Mouse (Mus musculus) heart, postnatal 0 days (tissue): ENCODE measurements at regions not wholly inside any gene's neighbourhood (a gene's known extent, or its start where the extent isn't known, plus 50 kb on each side); places are given as distances from the start of the nearest gene placed in this dataset.
A peak's percentile ranks its signal among the peaks of the same experiment; 100 is the strongest.

Experiments used
- ATAC-seq: fragments of 200-750 bp; cut with Nextera tagmentation; 2 replicates; pipeline ENCODE4 v1.8.0; 2017; ENCODE audit warnings: low read depth, moderate number of reproducible peaks, moderate library complexity; ENCODE audit not compliant: insufficient read depth
- DNase-seq: peaks from one replicate; pipeline ENCODE4 v3.0.0-alpha.2; 2016; ENCODE audit warnings: low spot score
- H3K27ac ChIP-seq: fragments of 300-500 bp; sonication (generic); 2 replicates; pipeline ENCODE4 v1.5.1; 2014; ENCODE audit warnings: low read depth, mild to moderate bottlenecking
- H3K27me3 ChIP-seq: fragments of 300-500 bp; sonication (generic); 2 replicates; pipeline ENCODE4 v1.6.1; 2014; ENCODE audit warnings: low read length, mixed read lengths; ENCODE audit not compliant: control insufficient read depth, insufficient read depth
- H3K36me3 ChIP-seq: fragments of 300-500 bp; sonication (generic); replicated peaks from 2 replicates; pipeline ENCODE4 v1.6.1; 2014; ENCODE audit warnings: low read length, mixed read lengths; ENCODE audit not compliant: control insufficient read depth, insufficient read depth
- H3K4me1 ChIP-seq: fragments of 300-500 bp; sonication (generic); 2 replicates; pipeline ENCODE4 v1.6.1; 2014; ENCODE audit warnings: antibody characterized with exemption; ENCODE audit not compliant: control insufficient read depth, insufficient read depth
- H3K4me2 ChIP-seq: fragments of 300-500 bp; sonication (generic); 2 replicates; pipeline ENCODE4 v1.6.1; 2014; ENCODE audit warnings: low read depth, mild to moderate bottlenecking, low read length, moderate library complexity
- H3K4me3 ChIP-seq: fragments of 300-500 bp; sonication (generic); 2 replicates; pipeline ENCODE4 v1.5.1; 2014; ENCODE audit warnings: low read depth, low read length
- H3K9ac ChIP-seq: fragments of 300-500 bp; sonication (generic); replicated peaks from 2 replicates; pipeline ENCODE4 v1.6.1; 2014; ENCODE audit warnings: low read depth, low read length, mixed read lengths
- H3K9me3 ChIP-seq: fragments of 300-500 bp; sonication (generic); replicated peaks from 2 replicates; pipeline ENCODE4 v1.6.1; 2016; ENCODE audit warnings: low read length; ENCODE audit not compliant: control insufficient read depth
- CTCF ChIP-seq: IDR thresholded peaks from 2 replicates; pipeline ENCODE4 v1.5.1; 2016; ENCODE audit warnings: antibody characterized with exemption, control low read depth, low read depth
- EP300 ChIP-seq: IDR thresholded peaks from 2 replicates; pipeline ENCODE4 v1.6.1; 2016; ENCODE audit warnings: antibody characterized with exemption, low read depth
- WGBS: fragments of 180-500 bp; shearing (Covaris S2); extraction: QIAGEN DNeasy Blood & Tissue Kit; methylation state at CpG from one replicate; pipeline ENCODE4 v1.1.7; 2014; 5-methylcytosine and 5-hydroxymethylcytosine counted together

GRCm38 (mm10) chr10:16620804-16621559 lies 1102.0 kb upstream of the Cited2 start:
- Histone ChIP-seq H3K9me3 (no peaks in the 10 kb centered on the region), H3K9ac (no peak overlapping the region), H3K27me3 (no peaks in the 10 kb centered on the region), H3K4me2 (no peak overlapping the region), H3K4me1 (no peaks in the 10 kb centered on the region), H3K4me3 (no peak overlapping the region), H3K36me3 (no peaks in the 10 kb centered on the region), H3K27ac (no peak overlapping the region)
- WGBS = 77% methylated on average over 6 of the region's 6 CpGs
- DNase-seq (no peak), ATAC-seq (no peak)
- no peak for TF ChIP-seq CTCF
- no peak for TF ChIP-seq EP300

GRCm38 (mm10) chr10:16622821-16623220 lies 1100.2 kb upstream of the Cited2 start:
- H3K4me1 ChIP-seq = no peaks in the 10 kb centered on the region
- WGBS = 83% methylated on average over 3 of the region's 3 CpGs
- TF ChIP-seq EP300 = no peak
- no peak for TF ChIP-seq CTCF
- no peaks in the 10 kb centered on the region for H3K9me3 ChIP-seq
- no peaks in the 10 kb centered on the region for H3K27me3 ChIP-seq
- H3K27ac ChIP-seq = no peak overlapping the region
- ATAC-seq = no peak
- no peak overlapping the region for H3K4me2 ChIP-seq
- H3K36me3 ChIP-seq = no peaks in the 10 kb centered on the region
- no peak overlapping the region for H3K4me3 ChIP-seq
- H3K9ac ChIP-seq = no peak overlapping the region
- DNase-seq = no peak

- Histone ChIP-seq H3K4me3 (no peak overlapping the region), H3K4me1 (no peaks in the 10 kb centered on the region), H3K9me3 (no peaks in the 10 kb centered on the region), H3K36me3 (no peaks in the 10 kb centered on the region), H3K9ac (no peak overlapping the region), H3K4me2 (no peak overlapping the region), H3K27me3 (no peaks in the 10 kb centered on the region), H3K27ac (no peak overlapping the region)
- DNase-seq (no peak), ATAC-seq (no peak)
- 77% methylated on average over 2 of the region's 2 CpGs for WGBS
- TF ChIP-seq CTCF (no peak), EP300 (no peak)
Measured at GRCm38 (mm10) chr10:16633236-16633635, 1089.8 kb upstream of the Cited2 start.

- no peaks in the 10 kb centered on the region for H3K9me3 ChIP-seq
- no peak for TF ChIP-seq CTCF
- no peak for TF ChIP-seq EP300
- WGBS = 80% methylated on average over 2 of the region's 2 CpGs
- no peaks in the 10 kb centered on the region for H3K4me1 ChIP-seq
- H3K27me3 ChIP-seq = no peaks in the 10 kb centered on the region
- no peak overlapping the region for H3K4me2 ChIP-seq
- ATAC-seq (no peak), DNase-seq (no peak)
- no peaks in the 10 kb centered on the region for H3K36me3 ChIP-seq
- H3K9ac ChIP-seq = no peak overlapping the region
- no peak overlapping the region for H3K4me3 ChIP-seq
- H3K27ac ChIP-seq = no peak overlapping the region
Measured at GRCm38 (mm10) chr10:16635463-16635862, 1087.6 kb upstream of the Cited2 start.

GRCm38 (mm10) chr10:16637006-16637405 lies 1086.0 kb upstream of the Cited2 start:
- no peaks in the 10 kb centered on the region for H3K9me3 ChIP-seq
- no peak overlapping the region for H3K4me2 ChIP-seq
- H3K4me3 ChIP-seq = no peak overlapping the region
- DNase-seq (peak; percentile 42), ATAC-seq (peak; percentile 47; the same call in 1 of the 2 replicates)
- TF ChIP-seq CTCF (peak; percentile 73), EP300 (no peak)
- H3K36me3 ChIP-seq = no peaks in the 10 kb centered on the region
- no peaks in the 10 kb centered on the region for H3K27me3 ChIP-seq
- no peaks in the 10 kb centered on the region for H3K4me1 ChIP-seq
- no peak overlapping the region for H3K9ac ChIP-seq
- no peak overlapping the region for H3K27ac ChIP-seq

GRCm38 (mm10) chr10:16638111-16638510 lies 1084.9 kb upstream of the Cited2 start:
- TF ChIP-seq CTCF (no peak), EP300 (no peak)
- no peaks in the 10 kb centered on the region for H3K27me3 ChIP-seq
- ATAC-seq (no peak), DNase-seq (no peak)
- no peak overlapping the region for H3K4me2 ChIP-seq
- no peak overlapping the region for H3K4me3 ChIP-seq
- H3K4me1 ChIP-seq = no peaks in the 10 kb centered on the region
- no peaks in the 10 kb centered on the region for H3K36me3 ChIP-seq
- H3K9me3 ChIP-seq = no peaks in the 10 kb centered on the region
- H3K27ac ChIP-seq = no peak overlapping the region
- 30% methylated on average over 2 of the region's 2 CpGs for WGBS
- H3K9ac ChIP-seq = no peak overlapping the region
